Mouse (Mus musculus) spleen, postnatal 14 days (tissue): ENCODE measurements at regions not wholly inside any gene's neighbourhood (a gene's known extent, or its start where the extent isn't known, plus 50 kb on each side); places are given as distances from the start of the nearest gene placed in this dataset.

Experiments used
- DNase-seq, 2 experiments: peaks; one replicate each; pipeline ENCODE4 v3.0.0; 2021 to 2022; ENCODE audit warnings: low spot score in 2 of 2

DNA sequence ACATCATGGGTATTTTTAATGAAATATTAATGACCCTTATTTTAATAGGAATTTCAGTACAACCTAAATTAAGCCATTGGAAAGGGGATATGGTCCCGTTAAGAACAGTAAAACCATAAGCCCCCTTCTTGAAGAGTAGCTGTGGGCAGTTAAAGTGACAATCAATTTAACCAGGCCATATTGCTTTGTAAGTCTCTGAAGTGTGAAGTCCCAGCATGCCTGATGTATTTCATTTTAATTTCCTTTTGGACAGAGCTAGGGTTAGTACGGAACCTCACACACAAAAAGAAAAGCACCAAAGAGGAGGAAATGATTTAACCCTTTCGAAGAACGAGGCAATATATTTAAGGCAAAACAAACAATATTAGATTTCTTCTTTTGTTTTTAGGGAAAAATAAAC is 640.9 kb downstream of the Kcnj2 start:
- no peak for DNase-seq

DNA sequence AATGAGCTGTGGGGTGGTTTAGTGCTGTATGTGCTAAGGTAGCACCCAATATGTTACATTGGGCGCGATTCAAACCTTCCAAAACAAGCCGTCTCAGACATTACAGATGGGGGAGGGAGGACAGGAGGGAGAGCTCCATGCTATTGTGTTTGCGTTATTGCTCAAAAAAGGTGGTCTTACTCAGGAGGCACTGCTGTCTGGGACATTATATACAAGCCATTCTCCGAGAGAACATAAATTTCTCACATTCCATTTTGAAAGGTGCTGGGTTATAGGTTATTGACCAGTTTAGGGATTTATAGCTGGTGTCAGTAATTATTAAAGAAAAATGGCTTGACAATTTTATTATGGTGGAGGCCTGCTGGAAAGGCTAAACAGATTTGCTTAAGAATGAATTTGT is 649.4 kb downstream of the Kcnj2 start:
- no peak for DNase-seq

DNA sequence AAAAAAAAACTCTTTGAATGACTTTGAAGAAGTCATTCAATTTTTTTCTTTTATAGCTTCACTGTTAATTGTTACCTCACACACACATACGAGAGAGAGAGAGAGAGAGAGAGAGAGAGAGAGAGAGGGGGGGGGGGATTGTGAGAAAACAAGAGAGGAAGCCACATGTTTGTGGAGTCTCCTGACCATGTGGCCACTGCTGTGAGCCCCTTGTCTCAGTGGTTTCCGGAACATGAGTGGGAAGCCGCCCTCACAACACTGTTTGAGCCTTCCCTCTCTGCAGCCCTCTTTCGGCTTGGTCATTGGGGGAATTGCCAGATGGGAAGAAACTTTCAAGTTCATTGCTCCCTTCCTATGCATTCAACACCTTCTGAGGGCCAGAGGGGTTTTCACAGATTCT is 656.3 kb downstream of the Kcnj2 start:
- DNase-seq: no peak

DNA sequence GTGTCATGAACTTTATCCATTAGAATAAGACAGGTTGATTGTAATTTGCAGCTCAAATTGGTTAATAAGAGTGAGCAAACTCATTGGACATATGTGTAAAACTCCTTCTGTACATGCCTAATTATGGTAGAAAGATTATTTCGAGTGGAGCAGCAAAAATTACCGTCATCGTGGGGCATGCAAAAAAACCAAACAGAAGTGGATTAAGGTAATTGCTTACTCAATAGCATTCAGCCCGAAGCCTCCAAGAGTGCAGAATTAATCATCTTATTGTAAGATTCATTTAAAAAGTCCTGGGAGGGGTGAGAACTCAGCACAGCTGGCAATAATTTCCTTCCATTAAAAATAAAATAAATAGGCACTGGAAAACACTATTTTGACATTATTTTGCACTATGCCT is 662.2 kb downstream of the Kcnj2 start:
- no peak for DNase-seq

DNA sequence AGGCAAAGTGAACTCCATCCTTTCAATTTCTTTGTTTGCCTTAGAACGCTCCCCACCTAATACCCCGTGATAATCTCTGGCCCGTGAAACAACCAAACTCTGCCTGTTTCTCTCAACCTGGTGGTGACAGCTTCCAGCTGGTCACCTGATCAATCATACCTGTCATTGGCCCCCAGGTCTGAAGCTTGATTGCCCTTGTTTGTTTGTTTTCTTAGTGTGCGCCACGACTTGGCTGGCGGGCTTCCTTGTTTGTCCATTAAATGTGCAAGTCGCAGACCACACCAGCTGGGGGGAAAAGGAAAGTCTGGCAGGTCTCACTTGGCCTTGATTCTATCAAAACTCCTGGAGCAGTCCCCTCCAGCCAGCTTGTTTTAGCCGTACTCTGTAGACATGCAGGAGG is 666.1 kb downstream of the Kcnj2 start:
- no peak for DNase-seq

DNA sequence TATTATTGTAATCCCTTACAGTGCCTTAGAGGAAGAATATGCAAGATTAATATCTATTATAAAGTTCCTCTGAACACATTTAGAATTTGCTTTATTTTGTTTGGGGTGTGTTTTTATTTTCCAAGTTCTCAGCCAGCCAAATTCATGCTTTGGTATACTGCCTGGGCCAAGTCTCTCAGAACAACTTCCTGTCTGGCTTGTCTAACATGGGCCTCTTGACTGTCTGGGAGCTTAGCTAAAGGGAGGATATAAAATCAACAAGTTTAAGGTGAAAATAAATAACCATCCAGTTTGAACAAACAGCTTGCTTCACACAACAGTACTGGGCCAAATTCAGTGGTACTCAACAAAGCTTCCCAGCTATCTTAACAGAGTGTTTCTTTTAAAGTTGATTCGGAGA is 669.5 kb downstream of the Kcnj2 start:
- no peak for DNase-seq

DNA sequence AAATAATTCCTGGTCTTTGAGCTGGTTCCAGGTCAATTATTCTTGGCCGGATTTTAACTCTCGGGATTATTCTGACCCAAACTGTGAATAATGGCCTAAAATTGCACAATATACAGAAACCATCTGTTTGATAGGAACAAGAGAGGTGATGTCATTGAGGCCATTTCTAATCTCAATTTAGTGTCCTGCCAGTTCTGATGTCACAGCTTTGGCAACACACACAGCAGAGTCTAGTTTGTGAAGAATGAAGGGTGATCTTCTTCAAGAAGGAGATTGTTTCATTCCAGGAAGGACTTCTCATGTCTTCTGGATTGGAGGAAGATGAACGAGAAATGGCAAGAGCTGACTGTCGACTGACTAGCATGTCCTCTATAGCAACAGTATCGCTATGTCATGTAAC is 670.0 kb downstream of the Kcnj2 start:
- no peak for DNase-seq

DNA sequence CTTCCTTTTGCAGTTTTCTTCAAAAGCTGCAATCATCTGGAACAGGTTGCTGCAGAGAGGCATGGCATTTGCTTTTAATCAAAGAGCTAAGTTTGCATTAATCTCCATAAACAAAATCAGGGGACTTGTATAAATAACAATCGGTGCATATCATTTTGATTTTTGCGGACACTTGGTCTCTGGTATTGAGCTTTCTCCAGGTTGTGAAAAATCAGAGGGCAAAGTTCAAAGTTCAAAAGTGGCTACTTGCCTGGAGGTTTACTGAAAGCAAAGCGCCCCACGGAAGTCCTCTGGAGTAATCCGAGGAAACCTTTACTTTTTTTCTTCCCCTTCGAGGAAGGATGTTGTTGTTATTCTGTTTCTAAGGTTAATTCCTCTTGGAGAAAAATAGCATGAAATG is 677.4 kb downstream of the Kcnj2 start:
- no peak for DNase-seq

DNA sequence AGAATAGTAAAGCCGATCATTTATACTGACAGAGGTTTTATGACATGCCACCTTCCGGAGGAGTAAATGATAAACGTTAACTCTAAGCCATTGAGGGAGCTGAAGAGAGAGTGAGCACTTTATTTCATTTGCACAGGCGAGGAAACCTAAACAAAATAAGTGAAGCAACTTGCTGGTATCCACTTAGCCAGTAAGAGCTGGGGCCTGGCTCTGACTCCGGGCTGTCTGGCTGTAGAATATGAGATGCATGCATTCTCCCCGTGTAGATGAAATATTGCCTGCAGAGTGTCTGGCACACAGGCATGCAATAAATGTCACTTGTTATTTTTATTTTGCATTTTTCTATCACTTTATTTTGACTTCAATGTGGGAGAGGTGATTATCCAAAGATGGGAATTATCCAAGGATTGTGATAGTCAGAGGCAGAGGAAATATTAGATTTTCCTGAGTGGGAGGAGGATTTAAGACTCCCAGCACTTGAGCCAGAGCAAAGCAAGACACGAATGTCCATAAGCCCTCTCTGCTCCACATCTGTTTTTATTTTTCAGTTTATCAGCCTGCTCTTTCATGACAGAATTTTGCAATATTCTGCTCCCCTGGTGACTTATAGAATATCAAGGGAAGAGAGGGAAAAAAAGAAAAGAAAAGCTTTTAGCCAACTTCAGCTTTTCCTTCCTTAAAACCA is 681.4 kb downstream of the Kcnj2 start:
- DNase-seq: no peak

DNA sequence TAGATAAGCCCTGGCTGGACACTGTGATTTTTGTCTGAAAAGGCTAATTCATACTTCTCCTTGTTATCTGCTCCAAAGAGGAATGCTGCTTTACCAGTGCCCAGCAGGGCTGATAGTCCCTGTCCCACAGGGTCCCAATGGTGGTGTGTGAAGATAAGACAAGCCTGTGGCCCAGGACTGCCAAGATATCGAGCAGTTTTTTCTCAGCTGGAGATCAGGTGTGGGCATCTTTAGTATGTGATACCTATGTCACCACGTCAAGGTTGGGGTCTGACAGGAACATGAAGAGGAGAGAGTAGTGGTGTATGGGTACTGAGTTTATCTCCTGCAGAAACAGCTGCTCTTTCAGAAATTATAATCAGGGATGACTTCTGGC is 682.0 kb downstream of the Kcnj2 start:
- no peak for DNase-seq

DNA sequence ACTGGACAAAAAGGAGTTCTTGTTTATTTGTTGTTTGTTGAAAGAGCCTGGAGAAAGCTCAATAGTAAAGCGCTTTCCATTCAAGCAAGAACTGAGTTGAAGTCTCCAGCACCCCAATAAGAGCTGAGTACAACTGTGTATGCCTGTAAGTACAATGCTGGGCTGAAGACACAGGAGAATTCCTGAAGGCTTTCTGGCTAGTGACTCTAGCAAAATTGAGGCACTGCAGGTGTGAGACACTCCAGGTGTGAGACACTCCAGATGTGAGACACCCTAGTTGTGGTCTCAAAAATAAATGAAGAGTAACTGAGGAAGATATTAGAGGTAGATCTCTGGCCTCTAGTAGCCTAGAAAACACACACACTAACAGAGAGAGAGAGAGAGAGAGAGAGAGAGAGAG is 682.5 kb downstream of the Kcnj2 start:
- DNase-seq: no peak

DNA sequence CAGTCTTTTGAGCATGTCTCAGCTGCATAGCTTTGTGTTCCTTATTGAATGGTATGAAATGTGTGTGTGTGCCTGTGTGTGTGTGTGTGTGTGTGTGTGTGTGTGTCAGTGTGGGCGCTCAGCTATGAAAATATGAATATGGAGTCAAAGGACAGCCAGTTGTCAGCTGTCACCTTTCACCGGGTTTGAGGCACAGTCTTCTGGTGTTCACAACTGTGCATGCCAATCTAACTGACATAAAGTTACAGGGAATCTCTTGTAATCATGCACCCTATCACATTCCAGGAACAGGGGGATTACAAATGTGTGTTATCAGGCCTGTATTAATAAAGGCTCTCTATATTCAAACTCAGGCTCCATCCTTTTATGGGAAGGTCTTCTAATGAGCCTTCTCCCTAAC is 688.8 kb downstream of the Kcnj2 start:
- DNase-seq: no peak

DNA sequence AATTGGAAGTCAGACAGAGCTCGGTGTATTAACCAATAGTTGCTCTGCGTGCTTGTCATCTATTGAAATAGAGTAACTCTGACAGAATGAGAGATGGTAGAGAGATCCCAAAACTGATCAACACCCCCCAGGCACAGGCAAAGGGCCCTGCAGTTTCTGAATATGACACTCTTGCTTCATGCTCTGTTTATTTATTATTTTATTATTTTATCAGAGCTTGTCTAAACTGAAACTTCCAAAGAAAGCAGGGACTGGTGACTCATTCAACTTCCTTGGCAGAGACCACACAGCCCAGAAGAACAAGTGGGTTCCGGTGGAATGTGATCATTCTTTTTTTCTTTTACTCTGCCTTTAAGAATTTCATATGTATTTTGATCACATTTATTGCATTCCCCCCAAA is 697.1 kb downstream of the Kcnj2 start:
- no peak for DNase-seq

DNA sequence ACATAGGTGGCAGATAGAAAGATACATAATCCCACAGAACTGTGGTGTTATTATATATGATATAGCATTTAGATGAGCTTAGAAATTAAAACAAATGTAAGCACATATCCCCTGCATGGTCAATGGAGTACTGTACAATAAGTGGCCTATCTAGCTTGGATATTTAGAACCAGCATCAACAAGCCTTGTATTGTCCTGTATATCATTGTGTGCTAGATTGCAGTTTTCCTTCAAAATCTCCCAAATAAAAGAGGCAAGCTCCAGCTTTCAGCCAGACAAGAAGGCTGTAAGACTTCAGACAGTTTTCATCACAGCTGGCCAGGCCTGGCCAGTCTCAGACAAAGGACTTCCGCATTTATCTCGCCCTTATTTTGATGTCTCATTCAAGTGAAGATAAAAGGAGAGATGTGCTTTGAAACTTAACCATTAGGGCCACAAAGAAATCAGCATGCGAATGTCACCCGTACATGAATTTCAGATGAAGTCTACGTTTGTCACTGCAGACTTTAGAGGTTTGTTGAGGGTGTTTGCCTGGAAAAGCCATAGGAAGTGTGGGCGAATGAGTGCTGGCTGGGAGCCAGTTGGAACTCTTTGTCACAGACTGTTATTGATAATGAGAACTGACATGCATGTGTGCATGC is 700.5 kb downstream of the Kcnj2 start:
- DNase-seq: no peak

DNA sequence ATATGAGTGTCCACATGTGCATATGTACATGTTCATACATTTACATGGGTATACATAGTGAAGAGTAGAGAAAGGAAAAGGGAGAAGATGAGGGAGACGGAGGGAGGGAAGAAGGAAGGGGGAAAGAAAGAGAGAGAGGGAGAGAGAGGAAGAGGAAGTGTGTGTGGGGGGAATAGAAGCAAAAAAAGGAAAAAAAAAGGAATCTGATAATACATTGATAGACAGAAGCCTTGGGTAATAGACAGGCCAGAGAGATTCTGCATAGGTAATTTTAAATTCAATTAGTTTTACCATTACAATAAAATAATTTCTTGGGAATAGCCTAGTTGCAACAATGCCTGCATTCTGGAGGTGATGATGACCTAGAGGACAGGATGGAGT is 701.0 kb downstream of the Kcnj2 start:
- no peak for DNase-seq

DNA sequence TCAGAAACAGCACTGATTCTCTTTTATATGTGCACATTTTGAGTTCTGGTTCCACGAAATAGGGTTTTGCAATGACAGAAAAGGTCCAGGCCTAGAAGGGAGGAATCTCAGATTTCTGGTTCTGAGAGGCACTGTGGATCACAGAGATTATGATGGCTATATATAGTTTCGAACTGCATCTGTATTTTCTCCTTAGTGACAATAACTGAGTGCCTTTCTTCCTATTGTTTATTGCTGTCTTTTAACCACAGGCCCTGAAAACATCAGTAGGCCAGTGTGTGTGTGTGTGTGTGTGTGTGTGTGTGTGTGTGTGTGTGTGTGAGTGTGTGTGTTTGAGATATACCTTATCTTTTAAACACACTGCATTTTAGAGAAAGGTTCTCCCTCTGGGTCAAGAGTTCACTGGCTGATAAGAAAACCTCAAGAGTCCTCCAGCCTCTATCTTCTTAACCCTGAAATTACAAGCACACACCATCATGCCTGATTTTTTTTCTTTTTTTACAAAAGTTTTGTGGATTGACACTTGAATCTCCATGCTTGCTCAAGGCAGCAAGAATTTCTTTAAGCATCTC is 708.2 kb downstream of the Kcnj2 start:
- no peak for DNase-seq

DNA sequence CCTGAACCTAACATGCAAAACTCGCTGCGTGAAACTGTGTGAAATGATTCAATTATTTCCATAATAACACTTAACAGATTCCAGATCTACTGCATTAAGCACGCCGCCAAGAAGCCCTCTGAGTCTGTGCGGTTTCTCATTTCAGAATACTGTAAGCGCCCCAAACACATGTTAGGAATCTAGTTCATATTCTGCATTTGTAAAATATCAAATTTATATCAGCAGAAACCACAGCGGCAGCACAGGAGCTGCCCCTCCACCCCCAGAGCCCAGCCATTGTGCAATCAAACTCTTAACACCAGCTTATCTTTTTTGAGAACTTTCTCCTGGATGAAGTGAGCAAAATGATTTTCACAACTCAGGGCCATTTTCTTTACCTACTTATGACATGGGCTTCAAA is 715.4 kb downstream of the Kcnj2 start:
- DNase-seq: no peak

DNA sequence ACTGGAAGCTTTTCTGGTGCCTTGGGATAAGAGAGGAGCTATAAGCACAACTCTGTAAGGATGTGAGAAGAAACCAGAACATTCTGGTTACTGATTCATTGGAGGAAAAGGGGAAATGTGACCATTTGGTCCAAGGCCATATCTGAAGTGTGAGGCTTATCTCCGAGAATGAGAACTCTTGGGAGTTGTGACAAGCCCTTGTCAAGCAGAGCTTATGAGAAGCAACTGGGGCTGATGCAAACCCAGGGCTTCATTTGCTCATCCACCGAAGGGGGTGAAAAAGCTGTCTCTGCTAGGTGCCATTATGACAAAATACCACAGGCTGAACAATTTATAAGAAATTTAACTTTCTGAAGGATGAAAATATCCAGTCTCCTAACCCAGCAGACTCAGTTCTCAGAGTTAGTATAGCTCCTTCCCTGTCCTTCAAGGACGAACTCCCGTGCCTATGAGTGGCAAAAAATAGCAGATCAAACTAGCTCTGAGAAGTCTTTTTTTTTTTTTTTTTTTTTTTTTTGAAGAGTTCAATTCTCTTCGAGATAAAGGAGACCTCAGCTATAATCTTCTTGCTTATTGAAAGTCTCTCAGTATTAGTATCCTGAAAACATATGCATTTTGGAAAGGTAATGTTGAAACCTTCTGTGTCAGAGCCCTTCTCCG is 725.4 kb downstream of the Kcnj2 start:
- DNase-seq: no peak

DNA sequence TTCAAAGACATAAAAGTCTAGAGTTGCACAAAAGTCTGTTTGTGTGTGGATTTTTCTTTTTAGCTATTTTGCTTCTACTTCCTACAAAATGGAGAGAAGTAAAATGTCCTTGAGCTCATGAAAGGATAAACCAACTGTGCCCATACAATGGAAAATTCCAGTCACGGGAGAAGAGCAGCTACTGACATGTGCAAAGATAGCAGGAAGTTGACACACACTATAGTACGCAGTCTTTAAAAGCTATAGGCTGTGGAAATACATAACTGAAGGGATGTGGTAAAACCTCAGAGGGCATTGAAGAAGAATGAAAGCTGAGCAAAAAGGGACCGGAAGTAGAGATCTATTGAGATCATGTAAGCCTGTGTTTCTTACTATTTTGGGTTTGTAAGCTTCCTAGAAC is 735.1 kb downstream of the Kcnj2 start:
- DNase-seq: no peak

DNA sequence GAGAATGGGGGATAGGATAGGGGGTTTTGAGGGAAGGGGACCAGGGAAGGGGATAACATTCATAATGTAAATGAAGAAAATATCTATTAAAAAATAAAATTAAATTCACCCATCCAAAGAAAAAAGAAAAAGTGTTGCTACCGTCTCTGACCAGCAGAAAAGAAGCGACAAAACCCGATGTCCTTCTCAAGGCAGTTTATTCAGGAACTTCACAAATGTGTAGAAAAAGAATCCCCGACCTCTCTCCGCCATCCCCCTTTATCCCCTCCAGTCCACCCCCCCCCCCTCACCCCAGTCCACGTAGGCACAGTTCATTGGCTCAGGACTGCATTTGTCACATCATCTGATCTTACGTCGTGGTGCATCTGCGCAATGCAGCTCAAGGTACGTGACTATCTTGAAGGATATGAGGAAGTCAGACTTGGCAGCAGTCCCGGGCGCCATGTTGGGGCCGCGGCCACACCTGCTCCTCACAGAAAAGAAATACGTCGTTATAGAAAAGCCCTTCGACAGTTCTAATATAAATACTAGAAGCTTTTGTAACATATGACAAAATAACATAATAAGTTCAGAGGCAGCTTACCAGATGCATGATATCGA is 750.3 kb downstream of the Kcnj2 start:
- no peak for DNase-seq

DNA sequence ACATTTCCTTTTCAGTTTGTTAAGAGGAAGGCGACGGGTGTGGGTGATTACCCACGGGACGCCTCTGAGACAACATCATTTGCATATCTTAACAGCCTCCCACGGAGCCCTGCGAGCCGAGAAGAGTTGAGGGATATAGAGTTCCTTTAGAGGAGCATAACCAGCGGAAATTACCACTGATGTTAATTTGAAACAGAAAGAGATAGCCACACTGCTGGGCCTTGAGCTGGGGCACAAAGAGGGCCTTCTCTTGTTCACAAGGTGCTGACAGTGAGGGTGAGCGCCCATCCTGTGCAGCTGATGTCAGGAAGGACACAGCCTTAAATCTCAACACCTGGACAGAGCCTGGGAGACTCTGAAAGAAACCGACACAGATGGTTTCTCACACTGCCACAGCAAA is 752.2 kb downstream of the Kcnj2 start:
- DNase-seq: peak in 1 of 2 experiments; percentile 25

DNA sequence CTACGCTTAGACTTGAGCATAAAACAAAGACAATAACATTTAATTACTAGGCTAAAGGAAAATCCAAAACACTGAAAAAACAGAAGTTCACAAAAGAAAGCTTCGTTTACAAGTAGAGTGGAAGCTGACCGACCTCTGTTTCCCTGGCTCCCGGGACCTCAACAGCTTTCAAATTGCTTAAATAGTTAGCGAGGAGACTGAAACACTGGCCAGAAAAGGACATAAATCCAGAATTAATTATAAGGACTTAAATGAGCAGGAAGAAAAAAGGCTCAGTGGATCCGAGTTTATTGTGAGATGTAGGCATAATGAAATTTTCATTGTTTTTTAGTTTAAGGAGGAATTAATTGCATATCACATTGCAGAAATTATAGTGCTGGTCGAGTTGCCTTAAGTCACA is 754.4 kb downstream of the Kcnj2 start:
- DNase-seq: no peak

DNA sequence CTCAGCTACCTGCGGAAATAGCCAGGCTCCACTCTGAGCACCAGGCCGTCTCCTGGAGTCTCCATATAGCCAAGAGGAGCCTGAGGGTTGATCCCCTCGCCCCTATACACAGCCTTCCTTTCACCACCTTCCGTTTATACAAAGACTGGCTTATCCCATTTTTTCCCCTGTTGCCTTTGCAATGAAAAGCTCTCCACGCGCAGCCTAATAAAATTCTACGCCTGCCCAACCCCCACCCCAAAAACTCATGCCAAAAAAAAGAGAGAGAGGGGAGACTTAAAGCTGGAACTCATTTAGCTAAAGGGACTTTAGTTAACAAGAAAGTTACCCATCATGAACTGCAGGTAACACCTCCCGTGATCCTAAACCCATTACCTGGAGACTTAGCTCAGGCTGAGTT is 762.5 kb downstream of the Kcnj2 start:
- no peak for DNase-seq
